Mouse (Mus musculus) megakaryocyte-erythroid progenitor cell, adult 5-6 weeks (primary cell): ENCODE measurements around the gene Chd4. TPM values are rescaled to one million over a fixed set of nuclear protein-coding genes. Genes with fewer than 3 reads are reported as not detected.

Experiments
- ATAC-seq: replicated peaks from 2 replicates; pipeline ENCODE4 v1.8.0; 2016; ENCODE audit warnings: mild to moderate bottlenecking, inconsistent platforms; ENCODE audit not compliant: severe bottlenecking, poor library complexity, low FRiP score, low TSS enrichment
- total RNA-seq, 2 experiments: library from RNA; stranded (forward) in 1 of 2; stranded (reverse) in 1 of 2; fragments of 200-1000, 215-1000 nt in 1 of 2; fragments of >200 nt in 1 of 2; fragmentation: Nextera tagmentation in 1 of 2; gene quantifications; 2 replicates each; pipeline ENCODE4 v1.2.3; 2014 to 2017

The Chd4 gene
- total RNA-seq, 2 experiments from 2014 or later: 153 to 438 TPM

GRCm38 (mm10) chr6:125172474-125172873 is 76.7 kb downstream of the Chd4 start:
- ATAC-seq: no peak

GRCm38 (mm10) chr6:125173256-125173655 is 77.5 kb downstream of the Chd4 start:
- ATAC-seq: no peak

GRCm38 (mm10) chr6:125175469-125175868 is 79.7 kb downstream of the Chd4 start:
- ATAC-seq: no peak

- ATAC-seq: no peak
Observed at GRCm38 (mm10) chr6:125179601-125180000, 83.8 kb downstream of the Chd4 start.

Other genes starting within 250 kb of the Chd4 start
- 0.61 and 3.0 TPM in 2 replicates for gene P3h3, start 238.2 kb upstream of the Chd4 start, total RNA-seq (2014; fragmentation: Nextera tagmentation)
- gene P3h3, start 238.2 kb upstream of the Chd4 start, total RNA-seq (2017): 0.89 and 2.2 TPM in 2 replicates
- gene Gpr162, start 232.0 kb upstream of the Chd4 start, total RNA-seq (2014; fragmentation: Nextera tagmentation): not detected in 2 replicates
- gene Gpr162, start 232.0 kb upstream of the Chd4 start, total RNA-seq (2017): not detected in 2 replicates
- gene Cd4, start 207.8 kb upstream of the Chd4 start, total RNA-seq (2014; fragmentation: Nextera tagmentation): not detected in 2 replicates
- not detected in 2 replicates for gene Cd4, start 207.8 kb upstream of the Chd4 start, total RNA-seq (2017)
- 0.09 and 0.35 TPM in 2 replicates for gene Lag3, start 184.3 kb upstream of the Chd4 start, total RNA-seq (2014; fragmentation: Nextera tagmentation)
- 1.6 TPM in 1 of 2 replicates, not detected in the other for gene Lag3, start 184.3 kb upstream of the Chd4 start, total RNA-seq (2017)
- 5.3 and 30.7 TPM in 2 replicates for gene Ptms, start 175.9 kb upstream of the Chd4 start, total RNA-seq (2014; fragmentation: Nextera tagmentation)
- 21.6 and 22.1 TPM in 2 replicates for gene Ptms, start 175.9 kb upstream of the Chd4 start, total RNA-seq (2017)
- 103 and 117 TPM in 2 replicates for gene Mlf2, start 164.6 kb upstream of the Chd4 start, total RNA-seq (2014; fragmentation: Nextera tagmentation)
- 59.2 and 99.1 TPM in 2 replicates for gene Mlf2, start 164.6 kb upstream of the Chd4 start, total RNA-seq (2017)
- 71.0 and 117 TPM in 2 replicates for gene Cops7a, start 130.4 kb upstream of the Chd4 start, total RNA-seq (2014; fragmentation: Nextera tagmentation)
- gene Cops7a, start 130.4 kb upstream of the Chd4 start, total RNA-seq (2017): 46.8 and 57.5 TPM in 2 replicates
- not detected in 2 replicates for gene Pianp, start 99.3 kb upstream of the Chd4 start, total RNA-seq (2014; fragmentation: Nextera tagmentation)
- gene Pianp, start 99.3 kb upstream of the Chd4 start, total RNA-seq (2017): not detected in 2 replicates
- gene Zfp384, start 86.8 kb upstream of the Chd4 start, total RNA-seq (2014; fragmentation: Nextera tagmentation): 67.0 and 86.8 TPM in 2 replicates
- 18.5 and 18.6 TPM in 2 replicates for gene Zfp384, start 86.8 kb upstream of the Chd4 start, total RNA-seq (2017)
- gene Ing4, start 56.2 kb upstream of the Chd4 start, total RNA-seq (2014; fragmentation: Nextera tagmentation): 23.6 and 45.9 TPM in 2 replicates
- 43.0 and 51.1 TPM in 2 replicates for gene Ing4, start 56.2 kb upstream of the Chd4 start, total RNA-seq (2017)
- 8.6 and 16.5 TPM in 2 replicates for gene Acrbp, start 46.3 kb upstream of the Chd4 start, total RNA-seq (2014; fragmentation: Nextera tagmentation)
- 0.95 and 8.6 TPM in 2 replicates for gene Acrbp, start 46.3 kb upstream of the Chd4 start, total RNA-seq (2017)
- not detected in 2 replicates for gene Lpar5, start 28.1 kb upstream of the Chd4 start, total RNA-seq (2014; fragmentation: Nextera tagmentation)
- 4.3 TPM in 1 of 2 replicates, not detected in the other for gene Lpar5, start 28.1 kb upstream of the Chd4 start, total RNA-seq (2017)
- 92.2 and 114 TPM in 2 replicates for gene Nop2, start 35.9 kb downstream of the Chd4 start, total RNA-seq (2014; fragmentation: Nextera tagmentation)
- gene Nop2, start 35.9 kb downstream of the Chd4 start, total RNA-seq (2017): 108 and 125 TPM in 2 replicates
- 18.3 and 22.7 TPM in 2 replicates for gene Iffo1, start 49.3 kb downstream of the Chd4 start, total RNA-seq (2014; fragmentation: Nextera tagmentation)
- 10.3 and 12.8 TPM in 2 replicates for gene Iffo1, start 49.3 kb downstream of the Chd4 start, total RNA-seq (2017)
- 900 and 1,346 TPM in 2 replicates for gene Gapdh, start 70.5 kb downstream of the Chd4 start, total RNA-seq (2014; fragmentation: Nextera tagmentation)
- gene Gapdh, start 70.5 kb downstream of the Chd4 start, total RNA-seq (2017): 535 and 806 TPM in 2 replicates
- 285 and 384 TPM in 2 replicates for gene Ncapd2, start 95.7 kb downstream of the Chd4 start, total RNA-seq (2014; fragmentation: Nextera tagmentation)
- gene Ncapd2, start 95.7 kb downstream of the Chd4 start, total RNA-seq (2017): 186 and 262 TPM in 2 replicates
- 163 and 194 TPM in 2 replicates for gene Mrpl51, start 95.8 kb downstream of the Chd4 start, total RNA-seq (2014; fragmentation: Nextera tagmentation)
- 120 and 151 TPM in 2 replicates for gene Mrpl51, start 95.8 kb downstream of the Chd4 start, total RNA-seq (2017)
- 14.9 and 25.5 TPM in 2 replicates for gene Vamp1, start 119.6 kb downstream of the Chd4 start, total RNA-seq (2014; fragmentation: Nextera tagmentation)
- 2.3 and 4.9 TPM in 2 replicates for gene Vamp1, start 119.6 kb downstream of the Chd4 start, total RNA-seq (2017)
- gene Tapbpl, start 135.9 kb downstream of the Chd4 start, total RNA-seq (2014; fragmentation: Nextera tagmentation): 2.0 and 3.6 TPM in 2 replicates
- gene Tapbpl, start 135.9 kb downstream of the Chd4 start, total RNA-seq (2017): 4.8 and 8.6 TPM in 2 replicates
- 8.0 and 9.4 TPM in 2 replicates for gene Cd27, start 141.0 kb downstream of the Chd4 start, total RNA-seq (2014; fragmentation: Nextera tagmentation)
- 6.6 and 14.3 TPM in 2 replicates for gene Cd27, start 141.0 kb downstream of the Chd4 start, total RNA-seq (2017)
- not detected in 2 replicates for gene Tuba3a, start 190.1 kb downstream of the Chd4 start, total RNA-seq (2014; fragmentation: Nextera tagmentation)
- gene Tuba3a, start 190.1 kb downstream of the Chd4 start, total RNA-seq (2017): not detected in 2 replicates
- gene Ltbr, start 217.9 kb downstream of the Chd4 start, total RNA-seq (2014; fragmentation: Nextera tagmentation): 5.2 and 8.8 TPM in 2 replicates
- 6.0 and 7.8 TPM in 2 replicates for gene Ltbr, start 217.9 kb downstream of the Chd4 start, total RNA-seq (2017)
- gene Scnn1a, start 224.7 kb downstream of the Chd4 start, total RNA-seq (2014; fragmentation: Nextera tagmentation): 1.4 TPM in 1 of 2 replicates, not detected in the other
- gene Scnn1a, start 224.7 kb downstream of the Chd4 start, total RNA-seq (2017): not detected in 2 replicates